Mouse (Mus musculus) forebrain, embryonic 12.5 days (tissue): ENCODE measurements around the gene Rfx2. TPM values are rescaled to one million over a fixed set of nuclear protein-coding genes. Genes with fewer than 3 reads are reported as not detected.

Experiments
- ATAC-seq: fragments of 200-750 bp; cut with Nextera tagmentation; 2 replicates; pipeline ENCODE4 v1.8.0; 2017; ENCODE audit warnings: moderate TSS enrichment; ENCODE audit not compliant: low FRiP score
- H3K27ac ChIP-seq: fragments of 300-500 bp; sonication (generic); 2 replicates; pipeline ENCODE4 v1.5.1; 2016; ENCODE audit warnings: mild to moderate bottlenecking
- H3K27me3 ChIP-seq: fragments of 300-500 bp; sonication (generic); 2 replicates; pipeline ENCODE4 v1.6.1; 2016; ENCODE audit warnings: mild to moderate bottlenecking
- H3K36me3 ChIP-seq: fragments of 300-500 bp; sonication (generic); replicated peaks from 2 replicates; pipeline ENCODE4 v1.6.1; 2016; ENCODE audit warnings: mild to moderate bottlenecking
- H3K4me1 ChIP-seq: fragments of 300-500 bp; sonication (generic); 2 replicates; pipeline ENCODE4 v1.6.1; 2016
- H3K4me2 ChIP-seq: fragments of 300-500 bp; sonication (generic); 2 replicates; pipeline ENCODE4 v1.6.1; 2016; ENCODE audit warnings: mild to moderate bottlenecking, moderate library complexity
- H3K4me3 ChIP-seq: fragments of 300-500 bp; sonication (generic); replicated peaks from 2 replicates; pipeline ENCODE4 v1.5.1; 2016; ENCODE audit warnings: mild to moderate bottlenecking
- H3K9ac ChIP-seq: fragments of 300-500 bp; sonication (generic); 2 replicates; pipeline ENCODE4 v1.6.1; 2016; ENCODE audit warnings: mild to moderate bottlenecking
- H3K9me3 ChIP-seq: fragments of 300-500 bp; sonication (generic); 2 replicates; pipeline ENCODE4 v1.6.1; 2016
- WGBS: fragments of 180-500 bp; shearing (Covaris S2); methylation state at CpG from one replicate; pipeline ENCODE4 v1.1.7; 2016; 5-methylcytosine and 5-hydroxymethylcytosine counted together
- polyA plus RNA-seq: library from polyadenylated mRNA; unstranded; fragments of >200 nt; fragmentation: Nextera tagmentation; extraction: Ambion mirVana; gene quantifications from 2 replicates; pipeline ENCODE4 v1.2.1, GENCODE M21; 2016

Rfx2 gene
- polyA plus RNA-seq, 1 experiment from 2014 or later, result 7.2 TPM

DNA sequence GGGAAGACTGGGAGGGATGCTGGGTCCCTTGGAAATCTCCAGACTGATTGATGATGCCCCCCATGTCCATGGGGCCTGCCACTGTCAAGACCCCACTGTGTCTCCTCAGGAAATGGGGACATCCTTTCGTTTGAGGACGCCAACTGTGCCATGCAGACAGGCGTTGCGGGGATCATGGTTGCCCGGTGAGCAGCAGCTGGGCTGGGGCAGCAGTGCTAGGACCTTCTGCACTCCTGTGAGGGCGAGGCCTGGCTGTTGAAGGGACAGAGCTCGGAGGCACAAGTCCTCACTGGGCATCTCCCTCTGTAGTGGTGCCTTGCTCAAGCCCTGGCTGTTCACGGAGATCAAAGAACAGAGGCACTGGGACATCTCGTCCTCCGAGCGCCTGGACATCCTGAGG lies 61.9 kb downstream of the Rfx2 start:
- 94% methylated on average over 11 of the region's 11 CpGs for WGBS
- Histone ChIP-seq H3K9ac (no peak overlapping the region), H3K4me2 (no peak overlapping the region)

DNA sequence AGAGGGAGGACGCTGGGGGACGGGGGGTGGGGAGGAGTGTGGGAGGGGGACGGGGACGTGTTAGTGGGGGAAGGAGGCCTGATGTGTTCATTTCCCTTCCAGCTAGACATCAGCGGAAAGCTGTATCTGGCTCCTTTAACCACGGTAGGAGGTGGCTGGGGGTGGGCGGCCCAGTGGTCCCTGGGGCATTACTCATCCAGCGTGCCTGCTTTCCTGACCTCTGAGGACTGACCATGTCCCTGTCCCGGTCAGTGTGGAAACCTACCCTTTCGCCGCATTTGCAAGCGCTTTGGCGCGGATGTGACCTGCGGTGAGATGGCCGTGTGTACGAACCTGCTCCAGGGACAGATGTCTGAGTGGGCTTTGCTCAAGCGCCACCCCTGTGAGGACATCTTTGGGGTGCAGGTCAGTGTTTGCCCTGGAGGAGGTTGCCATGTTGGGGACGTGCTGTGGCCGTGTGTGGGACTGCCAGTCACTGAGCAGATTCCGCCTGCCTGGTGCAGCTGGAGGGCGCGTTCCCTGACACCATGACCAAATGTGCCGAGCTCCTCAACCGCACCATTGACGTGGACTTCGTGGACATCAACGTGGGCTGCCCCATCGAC lies 63.2 kb downstream of the Rfx2 start:
- H3K27ac ChIP-seq, result no peak overlapping the region
- H3K9ac ChIP-seq, result no peak overlapping the region
- no peak overlapping the region for H3K4me3 ChIP-seq
- WGBS, result 93% methylated on average over 29 of the region's 29 CpGs
- H3K4me2 ChIP-seq, result no peak overlapping the region
- ATAC-seq, result no peak
- peaks cover 48% of the 10 kb centered on the region for H3K36me3 ChIP-seq
- no peaks in the 10 kb centered on the region for H3K27me3 ChIP-seq
- no peaks in the 10 kb centered on the region for H3K9me3 ChIP-seq
- peaks cover 12% of the 10 kb centered on the region for H3K4me1 ChIP-seq

More for the DNA sequence above, 61.9 kb downstream of the Rfx2 start:
- no peaks in the 10 kb centered on the region for H3K27me3 ChIP-seq
- no peaks in the 10 kb centered on the region for H3K9me3 ChIP-seq
- no peak overlapping the region for H3K27ac ChIP-seq
- ATAC-seq, result no peak
- H3K4me3 ChIP-seq, result no peak overlapping the region
- H3K4me1 ChIP-seq, result peaks cover 7% of the 10 kb centered on the region
- peaks cover 48% of the 10 kb centered on the region for H3K36me3 ChIP-seq

DNA sequence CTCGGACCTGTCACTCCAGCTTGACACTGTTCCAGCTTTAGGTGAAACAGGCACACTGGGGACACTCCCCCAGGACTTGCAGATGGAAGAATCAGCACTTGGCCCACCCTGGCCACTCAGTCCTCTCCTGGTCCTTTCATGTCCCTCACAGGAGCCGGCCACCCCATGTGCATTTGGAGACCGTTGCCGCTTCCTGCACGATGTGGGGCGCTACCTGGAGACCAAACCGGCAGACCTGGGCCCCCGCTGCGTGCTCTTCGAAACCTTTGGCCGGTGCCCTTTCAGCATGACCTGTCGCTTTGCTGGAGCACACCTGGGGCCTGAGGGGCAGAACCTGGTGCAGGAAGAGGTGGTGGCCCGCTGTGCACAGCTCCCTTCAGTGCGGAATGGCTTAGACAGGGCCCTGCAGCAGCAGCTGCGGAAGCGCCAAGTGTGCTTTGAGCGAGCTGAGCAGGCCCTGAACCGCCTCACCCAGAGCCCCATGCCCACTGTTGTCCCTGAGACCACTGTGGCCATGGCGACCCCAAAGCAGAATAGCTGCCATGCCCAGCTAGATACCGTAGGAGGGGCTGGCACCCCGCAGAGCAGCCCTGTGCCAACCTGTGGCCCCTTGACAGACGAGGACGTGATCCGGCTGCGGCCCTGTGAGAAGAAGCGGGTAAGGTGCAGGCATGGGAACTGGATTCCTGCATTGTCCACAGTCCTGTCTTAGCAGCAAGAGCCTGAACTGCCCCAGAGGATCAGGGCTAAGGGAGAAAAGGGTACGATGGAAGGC lies 64.0 kb downstream of the Rfx2 start:
- Histone ChIP-seq H3K4me2 (no peak overlapping the region), H3K4me1 (peaks cover 18% of the 10 kb centered on the region), H3K27me3 (no peaks in the 10 kb centered on the region), H3K9me3 (no peaks in the 10 kb centered on the region), H3K4me3 (no peak overlapping the region), H3K27ac (no peak overlapping the region), H3K9ac (no peak overlapping the region), H3K36me3 (peaks cover 48% of the 10 kb centered on the region)
- no peak for ATAC-seq
- WGBS, result 95% methylated on average over 27 of the region's 27 CpGs

DNA sequence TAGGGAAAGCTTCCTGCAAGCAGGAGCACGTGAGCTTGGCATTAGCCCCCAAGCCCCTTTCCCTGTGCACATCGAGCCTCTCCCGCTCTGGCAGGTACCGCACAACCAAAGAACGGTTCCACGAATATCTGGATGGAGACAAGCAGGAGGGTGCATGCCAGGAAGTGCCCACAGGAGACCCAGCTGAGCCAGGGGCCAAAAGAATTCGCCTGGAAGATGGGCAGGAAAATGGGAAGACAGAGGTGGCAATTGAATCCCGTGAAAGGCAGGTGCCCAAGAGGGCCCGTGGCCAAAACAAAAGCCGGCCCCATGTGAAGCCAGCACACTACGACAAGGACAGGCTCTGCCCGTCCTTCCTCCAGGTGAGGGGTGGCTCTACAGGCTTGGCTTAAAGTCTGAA lies 65.4 kb downstream of the Rfx2 start:
- WGBS, result 50% methylated on average over 12 of the region's 12 CpGs
- H3K9ac ChIP-seq, result peak overlapping the region; percentile 75
- H3K27ac ChIP-seq, result peak overlapping the region; percentile 96
- peak; percentile 12; the same call in 1 of the 2 replicates for ATAC-seq
- peaks cover 12% of the 10 kb centered on the region for H3K27me3 ChIP-seq
- peak overlapping the region; percentile 77 for H3K4me2 ChIP-seq
- peaks cover 39% of the 10 kb centered on the region for H3K36me3 ChIP-seq
- H3K4me1 ChIP-seq, result peaks cover 23% of the 10 kb centered on the region
- H3K4me3 ChIP-seq, result peak overlapping the region; percentile 76
- no peaks in the 10 kb centered on the region for H3K9me3 ChIP-seq

DNA sequence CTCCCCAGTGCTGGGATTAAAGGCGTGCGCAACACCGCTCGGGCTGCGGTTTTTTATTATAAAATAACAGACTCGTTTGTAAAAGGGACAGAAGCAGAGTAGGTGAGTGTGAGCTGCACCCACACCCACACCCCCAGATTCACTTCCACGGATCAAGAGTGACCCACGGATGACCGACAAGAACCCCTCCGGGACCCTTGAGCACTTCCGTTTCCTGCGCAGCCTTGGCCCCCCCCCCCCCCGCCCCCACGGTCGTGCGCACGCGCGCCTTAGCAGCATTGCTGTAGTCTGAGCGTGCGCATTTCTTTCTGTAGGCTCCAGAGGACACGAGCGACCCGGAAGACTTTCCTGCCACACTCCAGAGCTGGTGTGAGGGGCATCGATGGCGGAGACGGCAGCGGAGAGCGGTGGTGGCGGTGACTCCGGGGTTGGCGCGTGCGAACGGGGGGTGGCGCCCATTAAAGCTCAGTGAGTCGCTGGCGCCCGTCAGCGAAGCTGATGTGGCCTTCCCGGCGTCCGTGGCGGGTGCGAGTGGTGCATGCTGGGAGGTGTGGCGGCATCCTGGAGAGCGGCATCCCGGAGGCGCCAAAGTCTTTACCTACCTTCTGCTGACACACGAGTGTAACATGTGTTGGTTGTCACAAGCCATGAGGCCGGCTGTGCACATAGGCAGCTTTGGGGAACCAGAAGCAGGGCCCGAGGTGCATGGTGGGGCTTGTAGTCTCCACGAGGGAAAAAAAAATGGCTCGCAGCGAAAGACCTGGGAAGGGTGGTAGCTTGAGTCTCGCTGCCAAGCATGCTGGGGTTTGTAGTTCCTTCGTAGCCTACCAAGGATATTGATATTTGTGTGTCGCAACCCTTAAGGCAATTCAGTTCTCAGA lies 66.1 kb downstream of the Rfx2 start, which contains the start of gene Dus3l:
TSS of gene Dus3l (plus strand) at position 284 of the 881 bp plus-strand sequence.
- Histone ChIP-seq H3K27me3 (peaks cover 19% of the 10 kb centered on the region), H3K9ac (peak within 1 kb of the TSS; percentile 75), H3K4me1 (peaks cover 23% of the 10 kb centered on the region), H3K36me3 (peaks cover 33% of the 10 kb centered on the region), H3K4me2 (peak within 1 kb of the TSS; percentile 77), H3K27ac (peak within 1 kb of the TSS; percentile 96), H3K4me3 (peak within 1 kb of the TSS; percentile 76), H3K9me3 (no peaks in the 10 kb centered on the region)
- ATAC-seq, result peak; percentile 79
- 2% methylated on average over 58 of the region's 58 CpGs for WGBS

DNA sequence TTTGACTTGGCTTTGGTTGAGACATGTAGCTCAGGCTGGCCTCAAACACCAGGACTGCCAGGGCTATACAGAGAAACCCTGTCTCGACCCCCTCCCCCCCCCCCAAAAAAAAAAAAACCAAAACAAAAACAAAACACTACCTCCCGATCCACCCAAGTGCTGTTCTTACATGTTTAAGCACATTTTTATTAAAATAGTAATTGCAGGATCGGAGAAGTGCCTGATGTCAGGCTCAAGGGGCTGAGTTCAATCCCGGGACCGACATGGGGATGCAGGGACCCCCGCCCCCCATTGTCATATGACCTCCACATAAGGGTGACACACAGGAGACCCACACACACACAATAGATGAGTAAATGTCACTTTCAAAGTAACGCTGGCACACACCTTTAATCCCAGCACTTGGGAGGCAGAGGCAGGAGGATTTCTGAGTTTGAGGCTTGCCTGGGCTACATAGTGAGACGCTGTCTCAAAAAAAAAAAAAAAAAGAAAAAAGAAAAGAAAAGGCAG lies 67.0 kb downstream of the Rfx2 start:
- H3K27ac ChIP-seq, result no peak overlapping the region
- H3K4me1 ChIP-seq, result peaks cover 27% of the 10 kb centered on the region
- 78% methylated on average over 8 of the region's 8 CpGs for WGBS
- H3K27me3 ChIP-seq, result peaks cover 28% of the 10 kb centered on the region
- H3K4me3 ChIP-seq, result peak overlapping the region; percentile 76
- peak overlapping the region; percentile 77; the same call in 1 of the 2 replicates for H3K4me2 ChIP-seq
- no peak overlapping the region for H3K9ac ChIP-seq
- peaks cover 24% of the 10 kb centered on the region for H3K36me3 ChIP-seq
- no peaks in the 10 kb centered on the region for H3K9me3 ChIP-seq
- no peak for ATAC-seq

DNA sequence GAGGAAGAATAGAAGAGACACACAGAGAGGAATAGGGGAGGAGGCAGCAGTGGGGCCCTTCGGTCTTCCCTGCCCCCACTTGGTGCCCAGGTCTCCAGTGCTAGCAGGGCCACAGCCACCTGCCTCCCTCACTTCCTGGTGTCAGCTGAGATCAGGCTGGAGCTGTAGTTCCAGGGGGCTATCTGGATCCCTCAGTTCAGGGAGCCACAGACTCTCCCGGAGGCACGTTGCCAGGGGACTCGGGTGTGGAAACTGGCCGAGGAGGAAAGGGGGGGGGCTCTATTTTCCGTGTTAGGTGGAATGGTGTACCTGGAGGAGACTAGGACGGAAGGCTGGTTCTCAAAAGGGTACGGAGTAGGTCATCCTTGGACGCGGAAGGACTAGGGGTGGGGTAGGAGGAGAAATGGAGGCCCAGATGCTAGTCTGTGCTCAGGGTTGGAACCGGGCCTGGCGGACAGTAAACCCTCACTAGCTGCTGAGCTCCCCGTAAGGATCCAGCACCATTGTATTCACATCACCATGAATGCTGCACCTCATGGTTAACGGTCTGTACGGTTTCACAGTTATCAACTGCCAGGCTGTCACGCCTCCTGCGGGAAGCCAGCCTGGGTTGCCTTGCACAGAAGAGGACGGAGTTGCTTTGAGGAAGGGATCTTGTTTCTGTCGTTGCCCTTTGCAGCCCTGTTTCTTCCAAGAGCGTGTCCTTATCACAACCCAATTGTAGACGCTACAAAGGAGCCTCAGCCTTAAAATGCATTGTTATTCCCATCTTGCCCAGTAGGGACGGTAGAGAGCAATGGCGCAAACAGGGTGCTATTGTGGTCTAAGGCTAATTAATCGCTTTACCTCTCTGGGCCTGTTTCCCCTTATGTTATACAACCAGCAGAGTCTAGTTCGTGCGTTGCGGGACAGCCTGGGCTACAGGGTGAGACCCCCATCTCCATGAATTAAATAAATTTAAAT lies 67.8 kb downstream of the Rfx2 start:
- peaks cover 27% of the 10 kb centered on the region for H3K4me1 ChIP-seq
- H3K9ac ChIP-seq, result no peak overlapping the region
- 48% methylated on average over 27 of the region's 27 CpGs for whole genome bisulfite sequencing
- no peak for ATAC-seq
- peak overlapping the region; percentile 92 for H3K27ac ChIP-seq
- no peaks in the 10 kb centered on the region for H3K9me3 ChIP-seq
- H3K36me3 ChIP-seq, result peaks cover 16% of the 10 kb centered on the region
- peak overlapping the region; percentile 72 for H3K4me2 ChIP-seq
- peaks cover 35% of the 10 kb centered on the region for H3K27me3 ChIP-seq
- H3K4me3 ChIP-seq, result no peak overlapping the region

DNA sequence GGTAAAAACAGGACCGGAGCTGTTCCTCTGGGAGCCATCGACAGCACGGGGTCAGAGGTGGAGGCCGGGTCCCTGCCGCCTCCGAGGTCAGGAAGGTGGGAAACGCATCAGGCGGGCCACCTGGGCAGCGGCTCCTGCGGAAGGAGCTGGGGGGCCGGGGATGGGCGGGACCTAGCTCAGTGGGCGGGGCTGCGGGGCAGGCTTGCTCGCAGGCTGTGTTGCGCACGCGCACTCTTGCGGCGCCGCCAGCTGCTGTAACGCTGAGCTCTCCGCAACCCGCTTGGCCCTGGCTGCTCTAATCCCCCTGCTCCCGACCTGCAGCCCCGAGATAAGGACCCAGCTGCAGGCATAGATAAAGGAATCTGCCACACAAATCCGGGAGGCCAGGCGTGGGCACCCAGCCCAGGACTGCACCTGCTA lies 68.8 kb downstream of the Rfx2 start:
- Histone ChIP-seq H3K9ac (peak overlapping the region; percentile 64), H3K36me3 (peaks cover 6% of the 10 kb centered on the region), H3K4me2 (peak overlapping the region; percentile 72), H3K4me1 (peaks cover 36% of the 10 kb centered on the region), H3K27me3 (peaks cover 45% of the 10 kb centered on the region), H3K27ac (peak overlapping the region; percentile 92), H3K9me3 (no peaks in the 10 kb centered on the region), H3K4me3 (peak overlapping the region; percentile 45)
- WGBS, result under 1% methylated on average over 28 of the region's 28 CpGs
- ATAC-seq, result peak; percentile 59

DNA sequence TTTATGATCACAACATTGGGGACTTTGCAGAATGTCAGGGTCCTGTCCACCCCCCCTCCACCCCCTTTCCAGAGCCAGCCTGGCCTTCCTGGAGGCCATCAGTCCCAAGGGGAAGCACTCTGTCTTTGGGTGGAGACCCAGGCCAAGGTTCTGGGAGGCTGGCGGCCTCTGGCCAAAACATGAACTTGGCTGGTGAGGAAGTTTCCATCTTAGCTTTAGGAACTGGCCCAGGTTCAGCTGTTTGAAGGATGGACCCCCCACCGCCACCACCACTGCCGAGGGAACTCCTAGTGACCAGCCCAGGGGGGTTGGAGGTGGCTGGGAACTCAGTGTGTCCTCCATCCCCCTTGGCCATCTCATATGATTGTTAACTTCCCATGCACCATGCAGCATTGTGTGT lies 69.7 kb downstream of the Rfx2 start:
- H3K4me2 ChIP-seq, result no peak overlapping the region
- H3K27me3 ChIP-seq, result peaks cover 54% of the 10 kb centered on the region
- H3K36me3 ChIP-seq, result no peaks in the 10 kb centered on the region
- peaks cover 39% of the 10 kb centered on the region for H3K4me1 ChIP-seq
- H3K9ac ChIP-seq, result no peak overlapping the region
- 77% methylated on average over 3 of the region's 3 CpGs for WGBS
- no peak overlapping the region for H3K27ac ChIP-seq
- H3K9me3 ChIP-seq, result no peaks in the 10 kb centered on the region
- H3K4me3 ChIP-seq, result no peak overlapping the region
- no peak for ATAC-seq

DNA sequence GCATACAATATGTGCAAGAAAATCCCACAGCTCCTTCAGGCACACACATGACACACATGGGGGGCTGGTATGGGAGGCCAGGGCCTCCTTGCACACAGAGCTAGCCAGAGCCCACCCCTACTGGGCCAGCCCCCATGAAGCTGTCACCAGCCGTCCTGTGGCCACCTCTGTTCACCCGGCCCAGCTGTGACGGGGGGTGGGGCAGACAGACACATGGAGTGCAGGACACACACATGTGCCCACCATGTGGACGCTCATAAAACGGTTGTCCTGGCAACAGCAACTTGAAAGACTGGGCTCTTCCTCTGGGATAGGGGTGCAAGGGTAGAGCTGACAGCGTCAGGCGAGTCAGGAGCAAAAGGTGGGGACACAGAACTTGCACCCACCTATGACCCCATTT lies 71.6 kb downstream of the Rfx2 start:
- H3K27ac ChIP-seq, result no peak overlapping the region
- no peak overlapping the region for H3K4me3 ChIP-seq
- WGBS, result 59% methylated on average over 7 of the region's 7 CpGs
- no peaks in the 10 kb centered on the region for H3K36me3 ChIP-seq
- H3K4me1 ChIP-seq, result peaks cover 32% of the 10 kb centered on the region
- no peak overlapping the region for H3K4me2 ChIP-seq
- peaks cover 72% of the 10 kb centered on the region for H3K27me3 ChIP-seq
- no peak overlapping the region for H3K9ac ChIP-seq
- no peaks in the 10 kb centered on the region for H3K9me3 ChIP-seq
- no peak for ATAC-seq

DNA sequence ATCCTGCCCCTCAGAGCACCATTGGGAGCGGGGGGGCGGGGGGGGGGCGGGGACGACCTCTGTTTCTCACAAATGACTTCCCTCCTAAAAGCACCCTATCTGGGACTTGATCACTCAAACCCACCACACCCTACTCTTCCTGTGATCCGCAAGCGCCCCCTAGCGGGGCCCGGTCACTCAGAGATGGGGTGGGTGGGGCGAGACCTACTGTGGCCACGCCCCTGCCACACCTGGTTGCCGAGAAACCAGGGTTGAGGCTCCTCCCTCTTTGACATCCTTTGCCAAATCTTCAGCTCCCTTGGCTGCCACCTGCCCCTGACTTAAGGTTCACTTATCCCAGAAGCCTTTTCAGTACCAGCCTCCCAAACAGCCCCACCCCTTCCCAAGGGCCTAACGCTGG lies 72.7 kb downstream of the Rfx2 start:
- H3K36me3 ChIP-seq, result no peaks in the 10 kb centered on the region
- 6% methylated on average over 12 of the region's 12 CpGs for WGBS
- no peak overlapping the region for H3K27ac ChIP-seq
- no peak for ATAC-seq
- H3K4me3 ChIP-seq, result no peak overlapping the region
- H3K9ac ChIP-seq, result no peak overlapping the region
- H3K27me3 ChIP-seq, result peaks cover 84% of the 10 kb centered on the region
- H3K9me3 ChIP-seq, result no peaks in the 10 kb centered on the region
- peak overlapping the region; percentile 93 for H3K4me2 ChIP-seq
- H3K4me1 ChIP-seq, result peaks cover 34% of the 10 kb centered on the region
